Mouse (Mus musculus) neural tube, embryonic 12.5 days (tissue): ENCODE results near the gene Ttyh3. TPM values are rescaled to one million over a fixed set of nuclear protein-coding genes. Genes with fewer than 3 reads are reported as not detected.
A peak's percentile ranks its signal among the peaks of the same experiment; 100 is the strongest.
"Not testable (repeated sequence)": the region's sequence is repeated elsewhere in the genome, so short reads cannot be mapped to it uniquely, and the experiment has no call there.

ENCODE experiments used
- ATAC-seq: fragments of 200-750 bp; cut with Nextera tagmentation; 2 replicates; pipeline ENCODE4 v1.8.0; 2017; ENCODE audit warnings: low read depth, mild to moderate bottlenecking, moderate TSS enrichment, moderate library complexity; ENCODE audit not compliant: low FRiP score
- H3K27ac ChIP-seq: fragments of 300-500 bp; sonication (generic); 2 replicates; pipeline ENCODE4 v1.5.1; 2016
- H3K27me3 ChIP-seq: fragments of 300-500 bp; sonication (generic); replicated peaks from 2 replicates; pipeline ENCODE4 v1.6.1; 2016; ENCODE audit warnings: mild to moderate bottlenecking
- H3K36me3 ChIP-seq: fragments of 300-500 bp; sonication (generic); 2 replicates; pipeline ENCODE4 v1.6.1; 2016; ENCODE audit warnings: mild to moderate bottlenecking
- H3K4me1 ChIP-seq: fragments of 300-500 bp; sonication (generic); 2 replicates; pipeline ENCODE4 v1.6.1; 2016
- H3K4me2 ChIP-seq: fragments of 300-500 bp; sonication (generic); replicated peaks from 2 replicates; pipeline ENCODE4 v1.6.1; 2016; ENCODE audit warnings: mild to moderate bottlenecking
- H3K4me3 ChIP-seq: fragments of 300-500 bp; sonication (generic); 2 replicates; pipeline ENCODE4 v1.5.1; 2016
- H3K9ac ChIP-seq: fragments of 300-500 bp; sonication (generic); 2 replicates; pipeline ENCODE4 v1.6.1; 2016; ENCODE audit warnings: mild to moderate bottlenecking
- H3K9me3 ChIP-seq: fragments of 300-500 bp; sonication (generic); 2 replicates; pipeline ENCODE4 v1.6.1; 2016; ENCODE audit warnings: mild to moderate bottlenecking
- WGBS: fragments of 180-500 bp; shearing (Covaris S2); methylation state at CpG from one replicate; pipeline ENCODE4 v1.1.7; 2016; 5-methylcytosine and 5-hydroxymethylcytosine counted together
- polyA plus RNA-seq: library from polyadenylated mRNA; unstranded; fragments of >200 nt; fragmentation: Nextera tagmentation; extraction: Ambion mirVana; gene quantifications from 2 replicates; pipeline ENCODE4 v1.2.1, GENCODE M21; 2016

Ttyh3 gene
- 79.6 and 83.3 TPM in 2 replicates for polyA plus RNA-seq

- peak within 1 kb of the TSS; percentile 96 for H3K4me2 ChIP-seq
- H3K27ac ChIP-seq = peak within 1 kb of the TSS; percentile 75
- peak within 1 kb of the TSS; percentile 99 for H3K9ac ChIP-seq
- H3K36me3 ChIP-seq = peaks cover 25% of the 10 kb centered on the region
- ATAC-seq = peak; percentile 30
- peaks cover 39% of the 10 kb centered on the region for H3K4me1 ChIP-seq
- H3K27me3 ChIP-seq = no peaks in the 10 kb centered on the region
- peak within 1 kb of the TSS; percentile 98 for H3K4me3 ChIP-seq
- under 1% methylated on average over 59 of the region's 62 CpGs for WGBS
- H3K9me3 ChIP-seq = no peaks in the 10 kb centered on the region
Observed at GRCm38 (mm10) chr5:140648519-140649100, at the start of gene Ttyh3. Gene Ttyh3 (minus strand): TSS chr5:140649031.

GRCm38 (mm10) chr5:140695987-140696386, 47.2 kb upstream of the Ttyh3 start:
- Histone ChIP-seq H3K9ac (no peak overlapping the region), H3K36me3 (peaks cover 58% of the 10 kb centered on the region), H3K4me1 (peaks cover under 1% of the 10 kb centered on the region), H3K9me3 (no peaks in the 10 kb centered on the region), H3K4me2 (no peak overlapping the region), H3K27me3 (no peaks in the 10 kb centered on the region), H3K27ac (no peak overlapping the region), H3K4me3 (no peak overlapping the region)
- no peak for ATAC-seq
- WGBS = 79% methylated on average over 7 of the region's 7 CpGs

- no peaks in the 10 kb centered on the region for H3K4me1 ChIP-seq
- 70% methylated on average over 3 of the region's 3 CpGs for WGBS
- peaks cover 65% of the 10 kb centered on the region for H3K36me3 ChIP-seq
- no peak overlapping the region for H3K9ac ChIP-seq
- no peak for ATAC-seq
- H3K27me3 ChIP-seq = no peaks in the 10 kb centered on the region
- H3K4me2 ChIP-seq = no peak overlapping the region
- H3K4me3 ChIP-seq = no peak overlapping the region
- H3K9me3 ChIP-seq = no peaks in the 10 kb centered on the region
- no peak overlapping the region for H3K27ac ChIP-seq
Observed at GRCm38 (mm10) chr5:140688434-140688833, 39.6 kb upstream of the Ttyh3 start.

GRCm38 (mm10) chr5:140684343-140685148, 35.7 kb upstream of the Ttyh3 start:
- Histone ChIP-seq H3K9ac (no peak overlapping the region), H3K36me3 (peaks cover 46% of the 10 kb centered on the region), H3K9me3 (no peaks in the 10 kb centered on the region), H3K27ac (no peak overlapping the region), H3K4me3 (no peak overlapping the region), H3K27me3 (no peaks in the 10 kb centered on the region), H3K4me1 (no peaks in the 10 kb centered on the region), H3K4me2 (no peak overlapping the region)
- ATAC-seq = no peak; the same call in 1 of the 2 replicates
- 61% methylated on average over 16 of the region's 16 CpGs for WGBS

GRCm38 (mm10) chr5:140682113-140682512, 33.3 kb upstream of the Ttyh3 start:
- ATAC-seq = no peak
- no peak overlapping the region for H3K4me2 ChIP-seq
- 94% methylated on average over 6 of the region's 6 CpGs for WGBS
- peaks cover 43% of the 10 kb centered on the region for H3K36me3 ChIP-seq
- no peak overlapping the region for H3K27ac ChIP-seq
- no peak overlapping the region for H3K9ac ChIP-seq
- H3K27me3 ChIP-seq = no peaks in the 10 kb centered on the region
- no peak overlapping the region for H3K4me3 ChIP-seq
- H3K4me1 ChIP-seq = no peaks in the 10 kb centered on the region
- no peaks in the 10 kb centered on the region for H3K9me3 ChIP-seq

GRCm38 (mm10) chr5:140680950-140681349, 32.1 kb upstream of the Ttyh3 start:
- Histone ChIP-seq H3K9me3 (no peaks in the 10 kb centered on the region), H3K9ac (no peak overlapping the region), H3K36me3 (peaks cover 45% of the 10 kb centered on the region), H3K4me1 (no peaks in the 10 kb centered on the region), H3K4me3 (no peak overlapping the region), H3K27me3 (no peaks in the 10 kb centered on the region), H3K4me2 (no peak overlapping the region), H3K27ac (no peak overlapping the region)
- WGBS = 89% methylated on average over 1 of the region's 1 CpGs
- ATAC-seq = no peak

GRCm38 (mm10) chr5:140680051-140680450, 31.2 kb upstream of the Ttyh3 start:
- H3K36me3 ChIP-seq = peaks cover 44% of the 10 kb centered on the region
- no peaks in the 10 kb centered on the region for H3K9me3 ChIP-seq
- no peak overlapping the region for H3K4me2 ChIP-seq
- H3K4me1 ChIP-seq = no peaks in the 10 kb centered on the region
- no peak overlapping the region for H3K9ac ChIP-seq
- ATAC-seq = no peak
- H3K4me3 ChIP-seq = no peak overlapping the region
- H3K27me3 ChIP-seq = no peaks in the 10 kb centered on the region
- 91% methylated on average over 6 of the region's 6 CpGs for WGBS
- H3K27ac ChIP-seq = no peak overlapping the region

- Histone ChIP-seq H3K27me3 (no peaks in the 10 kb centered on the region), H3K27ac (no peak overlapping the region), H3K9ac (no peak overlapping the region), H3K4me2 (no peak overlapping the region), H3K9me3 (no peaks in the 10 kb centered on the region), H3K36me3 (peaks cover 50% of the 10 kb centered on the region), H3K4me1 (no peaks in the 10 kb centered on the region), H3K4me3 (no peak overlapping the region)
- WGBS = 85% methylated on average over 6 of the region's 6 CpGs
- no peak for ATAC-seq
Observed at GRCm38 (mm10) chr5:140677137-140677536, 28.3 kb upstream of the Ttyh3 start.

- 86% methylated on average over 11 of the region's 11 CpGs for WGBS
- no peaks in the 10 kb centered on the region for H3K4me1 ChIP-seq
- H3K27ac ChIP-seq = no peak overlapping the region
- H3K27me3 ChIP-seq = no peaks in the 10 kb centered on the region
- ATAC-seq = no peak
- H3K9me3 ChIP-seq = no peaks in the 10 kb centered on the region
- H3K4me3 ChIP-seq = no peak overlapping the region
- H3K9ac ChIP-seq = no peak overlapping the region
- peaks cover 60% of the 10 kb centered on the region for H3K36me3 ChIP-seq
- H3K4me2 ChIP-seq = no peak overlapping the region
Observed at GRCm38 (mm10) chr5:140675640-140676039, 26.8 kb upstream of the Ttyh3 start.

- H3K4me2 ChIP-seq = no peak overlapping the region
- no peak overlapping the region for H3K9ac ChIP-seq
- H3K9me3 ChIP-seq = no peaks in the 10 kb centered on the region
- no peaks in the 10 kb centered on the region for H3K4me1 ChIP-seq
- H3K27me3 ChIP-seq = no peaks in the 10 kb centered on the region
- H3K4me3 ChIP-seq = no peak overlapping the region
- H3K27ac ChIP-seq = no peak overlapping the region
- 91% methylated on average over 11 of the region's 11 CpGs for WGBS
- no peak for ATAC-seq
- peaks cover 59% of the 10 kb centered on the region for H3K36me3 ChIP-seq
Observed at GRCm38 (mm10) chr5:140675079-140675478, 26.2 kb upstream of the Ttyh3 start.

GRCm38 (mm10) chr5:140674036-140674435, 25.2 kb upstream of the Ttyh3 start:
- Histone ChIP-seq H3K27me3 (no peaks in the 10 kb centered on the region), H3K36me3 (peaks cover 61% of the 10 kb centered on the region), H3K9ac (no peak overlapping the region), H3K4me1 (no peaks in the 10 kb centered on the region), H3K4me3 (no peak overlapping the region), H3K4me2 (no peak overlapping the region), H3K9me3 (0 out of 2 replicates have a peak, but pooled peaks cover 4% of the 10 kb centered on the region), H3K27ac (no peak overlapping the region)
- no peak for ATAC-seq
- WGBS = 92% methylated on average over 17 of the region's 17 CpGs

- 89% methylated on average over 6 of the region's 6 CpGs for WGBS
- H3K4me2 ChIP-seq = not testable (repeated sequence)
Observed at GRCm38 (mm10) chr5:140672603-140673002, 23.8 kb upstream of the Ttyh3 start.

More at GRCm38 (mm10) chr5:140672603-140673002, 23.8 kb upstream of the Ttyh3 start:
- H3K36me3 ChIP-seq = peaks cover 60% of the 10 kb centered on the region
- not testable (repeated sequence) for H3K4me3 ChIP-seq, ATAC-seq, H3K9me3 ChIP-seq, H3K27ac ChIP-seq, H3K9ac ChIP-seq, H3K4me1 ChIP-seq, H3K27me3 ChIP-seq
